Mouse (Mus musculus) liver, embryonic 11.5 days (tissue): ENCODE measurements around the gene Nipbl. TPM values are rescaled to one million over a fixed set of nuclear protein-coding genes. Genes with fewer than 3 reads are reported as not detected.
A peak's percentile ranks its signal among the peaks of the same experiment; 100 is the strongest.

Experiments used
- ATAC-seq: fragments of 200-750 bp; cut with Nextera tagmentation; replicated peaks from 2 replicates; pipeline ENCODE4 v1.8.0; 2017; ENCODE audit warnings: moderate number of reproducible peaks, mild to moderate bottlenecking, moderate TSS enrichment, moderate library complexity; ENCODE audit not compliant: low FRiP score
- DNase-seq: peaks from one replicate; pipeline ENCODE4 v3.0.0-alpha.2; 2017; ENCODE audit warnings: low spot score
- H3K27ac ChIP-seq: fragments of 300-500 bp; sonication (generic); 2 replicates; pipeline ENCODE4 v1.5.1; 2014; ENCODE audit warnings: mild to moderate bottlenecking, low read depth, low read length, control low read depth
- H3K27me3 ChIP-seq: fragments of 300-500 bp; sonication (generic); replicated peaks from 2 replicates; pipeline ENCODE4 v1.6.1; 2014; ENCODE audit warnings: low read length, mixed read lengths; ENCODE audit not compliant: control insufficient read depth, insufficient read depth
- H3K36me3 ChIP-seq: fragments of 300-500 bp; sonication (generic); 2 replicates; pipeline ENCODE4 v1.6.1; 2014; ENCODE audit warnings: mild to moderate bottlenecking, low read length, moderate library complexity, mixed read lengths; ENCODE audit not compliant: control insufficient read depth, insufficient read depth
- H3K4me1 ChIP-seq: fragments of 300-500 bp; sonication (generic); replicated peaks from 2 replicates; pipeline ENCODE4 v1.6.1; 2014; ENCODE audit warnings: low read length, mixed read lengths; ENCODE audit not compliant: control insufficient read depth, insufficient read depth
- H3K4me2 ChIP-seq: fragments of 300-500 bp; sonication (generic); 2 replicates; pipeline ENCODE4 v1.6.1; 2014; ENCODE audit warnings: mild to moderate bottlenecking, control low read depth, moderate library complexity
- H3K4me3 ChIP-seq: fragments of 300-500 bp; sonication (generic); 2 replicates; pipeline ENCODE4 v1.5.1; 2014; ENCODE audit warnings: low read depth, low read length, control low read depth
- H3K9ac ChIP-seq: fragments of 300-500 bp; sonication (generic); 2 replicates; pipeline ENCODE4 v1.6.1; 2014; ENCODE audit warnings: low read depth, low read length, control low read depth
- H3K9me3 ChIP-seq: fragments of 300-500 bp; sonication (generic); 2 replicates; pipeline ENCODE4 v1.6.1; 2016; ENCODE audit warnings: low read length, inconsistent platforms, mixed read lengths; ENCODE audit not compliant: control insufficient read depth
- WGBS: fragments of 180-500 bp; shearing (Covaris S2); extraction: QIAGEN DNeasy Blood & Tissue Kit; methylation state at CpG from one replicate; pipeline ENCODE4 v1.1.7; 2014; 5-methylcytosine and 5-hydroxymethylcytosine counted together
- polyA plus RNA-seq: library from polyadenylated mRNA; unstranded; fragments of >200 nt; fragmentation: Nextera tagmentation; extraction: Ambion mirVana; gene quantifications from 2 replicates; pipeline ENCODE4 v1.2.1, GENCODE M21; 2014

Nipbl gene
- polyA plus RNA-seq, 1 experiment from 2014 or later: 16.8 TPM

- no peaks in the 10 kb centered on the region for H3K9me3 ChIP-seq
- no peaks in the 10 kb centered on the region for H3K4me1 ChIP-seq
- H3K27ac ChIP-seq: no peak overlapping the region
- no peaks in the 10 kb centered on the region for H3K36me3 ChIP-seq
- no peak overlapping the region for H3K4me2 ChIP-seq
- no peak overlapping the region for H3K9ac ChIP-seq
- 74% methylated on average over 2 of the region's 2 CpGs for WGBS
- DNase-seq (no peak), ATAC-seq (no peak)
- H3K27me3 ChIP-seq: no peaks in the 10 kb centered on the region
- no peak overlapping the region for H3K4me3 ChIP-seq
Observed at GRCm38 (mm10) chr15:8455486-8455885, 11.2 kb upstream of the Nipbl start.

DNA sequence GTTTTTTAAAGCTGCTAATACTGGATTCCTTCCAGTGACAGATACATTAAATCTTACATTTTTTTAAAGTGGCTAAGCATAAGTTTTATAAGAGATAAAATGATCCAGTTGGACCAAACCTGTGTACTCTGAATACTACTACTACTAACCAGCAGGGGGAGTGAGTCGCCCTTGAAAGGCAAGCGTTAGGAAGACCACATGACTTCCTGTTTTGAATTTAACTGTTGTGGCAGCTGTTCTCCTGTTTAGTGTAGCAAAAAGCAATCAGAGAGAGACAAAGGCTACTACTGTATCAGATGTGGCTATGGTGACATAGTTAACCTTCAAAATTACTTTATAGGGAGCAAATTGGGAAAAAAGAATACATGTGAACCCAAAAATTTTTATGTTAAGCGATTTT lies 6.8 kb upstream of the Nipbl start:
- H3K9me3 ChIP-seq: no peaks in the 10 kb centered on the region
- WGBS: 38% methylated on average over 3 of the region's 3 CpGs
- peaks cover 7% of the 10 kb centered on the region for H3K4me1 ChIP-seq
- peak; percentile 41; the same call in 1 of the 2 replicates for ATAC-seq
- DNase-seq: no peak
- no peak overlapping the region for H3K9ac ChIP-seq
- no peaks in the 10 kb centered on the region for H3K36me3 ChIP-seq
- no peak overlapping the region for H3K4me2 ChIP-seq
- H3K27me3 ChIP-seq: no peaks in the 10 kb centered on the region
- no peak overlapping the region for H3K27ac ChIP-seq
- no peak overlapping the region for H3K4me3 ChIP-seq

DNA sequence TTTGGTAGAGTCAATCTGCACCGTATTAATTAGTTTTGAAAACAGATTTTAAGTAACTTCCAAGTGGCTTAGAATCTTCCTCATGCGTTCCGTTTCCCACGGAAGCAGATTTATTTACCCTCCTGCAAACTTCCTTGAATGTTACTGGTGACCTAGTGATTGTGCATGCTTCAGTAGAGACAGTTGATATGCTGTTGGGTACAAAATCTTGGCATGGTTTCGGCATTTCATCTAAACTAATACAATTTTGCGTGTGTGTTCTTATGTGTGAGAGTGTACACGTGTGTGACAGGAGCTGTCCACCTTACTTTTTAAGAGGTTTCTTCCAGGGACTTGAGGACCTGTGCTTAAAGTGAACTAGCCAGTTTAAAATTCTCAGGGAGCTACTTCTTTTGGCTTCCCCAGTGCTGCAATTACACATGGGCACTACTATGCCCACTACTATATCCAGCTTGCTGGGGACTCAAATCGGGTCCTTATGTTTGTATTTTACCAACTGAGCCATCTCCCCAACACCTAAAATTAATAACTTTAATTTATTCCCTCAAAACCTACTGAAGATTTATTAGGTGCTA lies 3.0 kb upstream of the Nipbl start:
- Histone ChIP-seq H3K27ac (no peak overlapping the region), H3K4me3 (no peak overlapping the region), H3K4me2 (peak overlapping the region; percentile 52), H3K9me3 (no peaks in the 10 kb centered on the region), H3K27me3 (no peaks in the 10 kb centered on the region), H3K4me1 (peaks cover 10% of the 10 kb centered on the region), H3K36me3 (no peaks in the 10 kb centered on the region), H3K9ac (no peak overlapping the region)
- 73% methylated on average over 8 of the region's 8 CpGs for WGBS
- ATAC-seq (no peak), DNase-seq (no peak)

GRCm38 (mm10) chr15:8446435-8446834 lies 2.2 kb upstream of the Nipbl start:
- H3K27me3 ChIP-seq: no peaks in the 10 kb centered on the region
- H3K36me3 ChIP-seq: no peaks in the 10 kb centered on the region
- H3K27ac ChIP-seq: peak overlapping the region; percentile 99
- peak overlapping the region; percentile 99 for H3K9ac ChIP-seq
- peak overlapping the region; percentile 95 for H3K4me2 ChIP-seq
- ATAC-seq (no peak), DNase-seq (peak; percentile 44)
- 9% methylated on average over 6 of the region's 6 CpGs for WGBS
- H3K9me3 ChIP-seq: no peaks in the 10 kb centered on the region
- H3K4me3 ChIP-seq: peak overlapping the region; percentile 97
- peaks cover 12% of the 10 kb centered on the region for H3K4me1 ChIP-seq

- Histone ChIP-seq H3K4me3 (peak overlapping the region; percentile 97), H3K4me1 (peaks cover 12% of the 10 kb centered on the region), H3K27ac (peak overlapping the region; percentile 99), H3K36me3 (no peaks in the 10 kb centered on the region), H3K4me2 (peak overlapping the region; percentile 95), H3K9ac (peak overlapping the region; percentile 99), H3K27me3 (no peaks in the 10 kb centered on the region), H3K9me3 (no peaks in the 10 kb centered on the region)
- DNase-seq: peak; percentile 70
- under 1% methylated on average over 19 of the region's 19 CpGs for WGBS
- peak; percentile 10; the same call in 1 of the 2 replicates for ATAC-seq
Observed at GRCm38 (mm10) chr15:8445951-8446419, 1.7 kb upstream of the Nipbl start.

DNA sequence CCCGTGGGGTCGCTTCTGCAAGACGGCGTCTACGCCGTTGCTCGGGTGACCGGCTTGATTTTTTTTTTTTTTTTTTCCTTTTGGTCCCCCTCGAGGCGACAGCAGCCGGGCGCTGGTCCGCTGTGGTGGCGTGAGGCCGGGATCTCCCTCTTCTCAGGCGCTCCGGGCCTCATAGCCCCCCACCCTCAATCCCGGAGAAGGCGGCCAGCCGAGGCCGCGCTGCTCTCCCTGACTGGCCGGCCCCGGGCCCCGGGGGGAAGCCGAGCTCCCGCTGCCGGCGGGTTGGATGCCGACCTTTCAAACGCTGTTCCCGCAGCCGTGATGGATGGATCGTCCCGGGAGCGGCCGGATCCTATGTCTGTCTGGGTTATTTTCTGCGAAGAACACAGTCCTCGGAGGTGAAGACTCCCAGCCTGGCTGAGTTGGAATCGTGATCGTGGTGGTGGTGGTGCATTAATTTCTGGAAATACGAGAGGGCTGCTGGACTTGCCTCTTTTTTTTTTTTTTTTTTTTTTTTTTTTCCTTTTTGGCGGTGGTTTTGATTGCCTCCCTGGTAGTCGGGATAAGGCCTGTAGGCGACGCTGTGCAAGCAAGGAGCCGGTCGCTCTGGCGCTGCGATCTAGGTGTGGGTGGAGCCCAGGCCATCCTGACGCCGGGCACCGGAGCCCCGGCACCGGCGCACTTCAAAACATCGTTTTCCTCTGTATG lies 781 bp upstream of the Nipbl start:
- Histone ChIP-seq H3K9ac (peak overlapping the region; percentile 99), H3K27ac (peak overlapping the region; percentile 99), H3K36me3 (no peaks in the 10 kb centered on the region), H3K4me1 (peaks cover 12% of the 10 kb centered on the region), H3K27me3 (no peaks in the 10 kb centered on the region), H3K4me3 (peak overlapping the region; percentile 97), H3K4me2 (peak overlapping the region; percentile 95), H3K9me3 (no peaks in the 10 kb centered on the region)
- WGBS: under 1% methylated on average over 52 of the region's 57 CpGs
- DNase-seq (peak; percentile 80), ATAC-seq (peak; percentile 78)

- WGBS: under 1% methylated on average over 40 of the region's 40 CpGs
- DNase-seq (peak; percentile 77), ATAC-seq (peak; percentile 46)
- no peaks in the 10 kb centered on the region for H3K9me3 ChIP-seq
- H3K4me2 ChIP-seq: peak overlapping the region; percentile 95
- peak overlapping the region; percentile 99 for H3K9ac ChIP-seq
- H3K4me1 ChIP-seq: peaks cover 12% of the 10 kb centered on the region
- H3K36me3 ChIP-seq: no peaks in the 10 kb centered on the region
- H3K4me3 ChIP-seq: peak overlapping the region; percentile 97
- H3K27ac ChIP-seq: peak overlapping the region; percentile 99
- H3K27me3 ChIP-seq: no peaks in the 10 kb centered on the region
Observed at GRCm38 (mm10) chr15:8443168-8443925, 916 bp downstream of the Nipbl start.

DNA sequence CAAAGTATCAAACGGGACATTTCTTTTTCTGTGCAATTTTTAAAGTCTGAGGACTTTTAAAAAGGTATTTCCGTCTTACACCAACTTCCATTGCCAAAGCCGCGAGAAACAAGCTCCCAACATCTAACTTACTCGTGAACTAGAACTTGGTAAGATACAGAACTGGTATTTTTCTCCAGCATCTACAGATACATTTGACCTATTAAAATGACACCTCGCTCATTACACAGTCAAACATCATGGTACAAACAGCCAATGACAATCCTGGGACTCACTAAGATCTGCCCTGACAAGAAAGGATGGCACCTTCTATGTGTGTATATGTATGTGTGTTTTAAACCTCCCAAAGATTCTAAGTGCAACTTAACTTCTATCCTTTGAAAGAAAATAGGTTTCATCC lies 1.5 kb downstream of the Nipbl start:
- peak overlapping the region; percentile 95 for H3K4me2 ChIP-seq
- WGBS: 3% methylated on average over 6 of the region's 6 CpGs
- no peaks in the 10 kb centered on the region for H3K27me3 ChIP-seq
- no peaks in the 10 kb centered on the region for H3K36me3 ChIP-seq
- no peaks in the 10 kb centered on the region for H3K9me3 ChIP-seq
- H3K4me3 ChIP-seq: peak overlapping the region; percentile 97
- DNase-seq (no peak), ATAC-seq (peak; percentile 37; the same call in 1 of the 2 replicates)
- H3K27ac ChIP-seq: no peak overlapping the region
- peaks cover 12% of the 10 kb centered on the region for H3K4me1 ChIP-seq
- H3K9ac ChIP-seq: peak overlapping the region; percentile 39
